ENCODE assay signal across 14 mouse cellular contexts in the genomic region with DNA sequence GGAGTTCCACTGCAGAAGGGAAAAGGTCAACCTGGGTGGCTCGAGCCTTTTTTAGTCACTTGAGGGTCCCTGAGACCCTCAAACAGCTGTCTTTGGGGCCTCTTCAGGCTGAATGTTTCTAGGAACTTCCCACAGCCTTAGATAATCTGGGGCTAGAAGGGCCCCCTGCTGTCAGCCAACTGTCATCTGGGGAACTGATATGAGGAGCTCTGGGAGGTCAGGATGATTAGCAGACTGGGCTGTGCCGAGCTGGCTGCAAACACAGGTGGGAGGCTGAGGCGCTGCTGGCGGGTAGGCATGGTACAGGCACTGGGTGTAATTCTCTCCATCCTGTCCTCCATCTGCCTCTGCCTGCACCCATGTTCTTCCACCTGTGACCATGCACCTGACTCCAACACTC. TPM values are rescaled to one million over a fixed set of nuclear protein-coding genes. Genes with fewer than 3 reads are reported as not detected.
DNase-seq lines count a peak whose midpoint lies in the region; ATAC-seq and TF ChIP-seq lines count a peak whose summit lies in the region.
"Had no signal": no experiment of that assay in that cellular context is flagged by ENCODE, and none has a peak within 500 bp of the region (broad histone marks: within the 10 kb centered on the region; RNA-seq: fewer than 3 reads in every experiment).

No protein-coding gene starts in this region.

- peaks cover 65% of the 10 kb centered on the region for H3K36me3 ChIP-seq in liver, postnatal 0 days (replicated peaks; ENCODE audit: insufficient read depth, low read length)
- H3K36me3 ChIP-seq in forebrain, embryonic 12.5 days (replicated peaks) = peaks cover 99% of the 10 kb centered on the region

- peak in 1 of 2 experiments; percentile 45 for DNase-seq in layer of hippocampus, adult 2 months (ENCODE audit: low spot score in 2 of 2)
- no peak for DNase-seq in layer of hippocampus, postnatal 25 days (ENCODE audit: extremely low spot score in 1 of 2, low spot score in 1 of 2)
- DNase-seq in c-Kit-negative CD71-positive TER-119-positive erythroid progenitor cells, embryonic 14.5 days (ENCODE audit: low read depth, low spot score) = peak; percentile 68
- peak; percentile 67 to 71 for DNase-seq in cerebellum, postnatal 14 days
- peak; percentile 63 for DNase-seq in liver, postnatal 0 days
- no peak for DNase-seq in frontal cortex, adult 2 months (ENCODE audit: extremely low spot score in 1 of 2, low spot score in 1 of 2)
- DNase-seq in lung, postnatal 14 days = no peak
- DNase-seq: adrenal gland, postnatal 14 days; midbrain, embryonic 14.5 days had no signal

- no peak overlapping the region for H3K4me3 ChIP-seq in layer of hippocampus, adult 2 months
- H3K4me3 ChIP-seq in liver, postnatal 0 days (ENCODE audit: low read depth, low read length) = peak overlapping the region; percentile 29
- H3K4me3 ChIP-seq in forebrain, embryonic 12.5 days (replicated peaks) = no peak overlapping the region
- H3K4me3 ChIP-seq: heart, embryonic 15.5 days; limb, embryonic 15.5 days had no signal

- TF ChIP-seq CTCF in layer of hippocampus, adult 2 months (conservative IDR thresholded peaks at IDR 0.05) = peak; percentile 23; the same call in 1 of the 2 replicates
- TF ChIP-seq CTCF in liver, postnatal 0 days (IDR thresholded peaks at IDR 0.05; ENCODE audit: low read depth) = peak; percentile 59

- H3K27me3 ChIP-seq in liver, postnatal 0 days (ENCODE audit: insufficient read depth, low read length) = no peaks in the 10 kb centered on the region
- no peaks in the 10 kb centered on the region for H3K27me3 ChIP-seq in forebrain, embryonic 12.5 days
- H3K27me3 ChIP-seq: heart, embryonic 15.5 days; limb, embryonic 15.5 days had no signal

- peak; percentile 88 for TF ChIP-seq EP300 in liver, postnatal 0 days (IDR thresholded peaks at IDR 0.05; ENCODE audit: low read depth)

- ATAC-seq in liver, postnatal 0 days = peak; percentile 95
- ATAC-seq in forebrain, embryonic 12.5 days (ENCODE audit: low FRiP score) = no peak

- peaks cover 11% of the 10 kb centered on the region for H3K4me1 ChIP-seq in liver, postnatal 0 days (ENCODE audit: insufficient read depth)
- H3K4me1 ChIP-seq in forebrain, embryonic 12.5 days = no peaks in the 10 kb centered on the region
- H3K4me1 ChIP-seq: limb, embryonic 15.5 days had no signal

- peak overlapping the region; percentile 50 for H3K9ac ChIP-seq in liver, postnatal 0 days (replicated peaks)
- H3K9ac ChIP-seq in forebrain, embryonic 12.5 days = no peak overlapping the region
- H3K9ac ChIP-seq: heart, embryonic 15.5 days; limb, embryonic 15.5 days had no signal

- H3K27ac ChIP-seq in layer of hippocampus, adult 2 months = peak overlapping the region; percentile 46; the same call in 1 of the 2 replicates
- H3K27ac ChIP-seq in liver, postnatal 0 days (ENCODE audit: low read depth) = peak overlapping the region; percentile 75
- no peak overlapping the region for H3K27ac ChIP-seq in forebrain, embryonic 12.5 days
- H3K27ac ChIP-seq: heart, embryonic 15.5 days; kidney, postnatal 0 days; limb, embryonic 15.5 days had no signal

- H3K4me2 ChIP-seq in liver, postnatal 0 days (ENCODE audit: low read depth, low read length) = peak overlapping the region; percentile 70
- H3K4me2 ChIP-seq in forebrain, embryonic 12.5 days = no peak overlapping the region
- H3K4me2 ChIP-seq: heart, embryonic 15.5 days; limb, embryonic 15.5 days had no signal

- no peaks in the 10 kb centered on the region for H3K9me3 ChIP-seq in liver, postnatal 0 days (ENCODE audit: low read length)
- no peaks in the 10 kb centered on the region for H3K9me3 ChIP-seq in forebrain, embryonic 12.5 days
- H3K9me3 ChIP-seq: heart, embryonic 15.5 days; limb, embryonic 15.5 days had no signal

- WGBS in liver, postnatal 0 days (ENCODE audit: insufficient replicate concordance) = 35% methylated on average over 4 of the region's 4 CpGs
- WGBS in forebrain, embryonic 12.5 days = 67% methylated on average over 4 of the region's 4 CpGs

RNA-seq across cellular contexts. Expression of a gene that starts 18.7 kb away (rescaled TPM):
- total RNA-seq in layer of hippocampus, adult 2 months (2021) = 1 to 10 TPM; 2.9 to 4.1 TPM
- total RNA-seq in layer of hippocampus, postnatal 25 days (2021) = 1 to 10 TPM; 1.8 to 2.6 TPM
- 0.64 and 0.90 TPM in 2 replicates for polyA plus RNA-seq in liver, postnatal 0 days (2015; fragmentation: Nextera tagmentation; extraction: Ambion mirVana)
- 3.3 and 4.6 TPM in 2 replicates for polyA plus RNA-seq in frontal cortex, adult 2 months (2012; rRNA removed)
- 1.3 TPM in 2 replicates for polyA plus RNA-seq in forebrain, embryonic 12.5 days (2016; fragmentation: Nextera tagmentation; extraction: Ambion mirVana)

RNA-seq across cellular contexts. Expression of a gene that starts 18.8 kb away (rescaled TPM):
- total RNA-seq in layer of hippocampus, adult 2 months (2021) = 100 to 1,000 TPM; 195 to 213 TPM
- total RNA-seq in layer of hippocampus, postnatal 25 days (2021) = 100 to 1,000 TPM; 174 to 223 TPM
- polyA plus RNA-seq in liver, postnatal 0 days (2015; fragmentation: Nextera tagmentation; extraction: Ambion mirVana) = 64.5 and 64.8 TPM in 2 replicates
- 317 TPM in 2 replicates for polyA plus RNA-seq in frontal cortex, adult 2 months (2012; rRNA removed)
- 196 and 199 TPM in 2 replicates for polyA plus RNA-seq in forebrain, embryonic 12.5 days (2016; fragmentation: Nextera tagmentation; extraction: Ambion mirVana)

RNA-seq across cellular contexts. Expression of a gene that starts 32.8 kb away (rescaled TPM):
- total RNA-seq in layer of hippocampus, adult 2 months (2021) = 10 to 100 TPM; 19.0 to 21.0 TPM
- total RNA-seq in layer of hippocampus, postnatal 25 days (2021) = 10 to 100 TPM; 14.3 to 18.9 TPM
- 3.1 and 5.0 TPM in 2 replicates for polyA plus RNA-seq in liver, postnatal 0 days (2015; fragmentation: Nextera tagmentation; extraction: Ambion mirVana)
- 18.1 and 18.4 TPM in 2 replicates for polyA plus RNA-seq in frontal cortex, adult 2 months (2012; rRNA removed)
- 28.9 and 30.5 TPM in 2 replicates for polyA plus RNA-seq in forebrain, embryonic 12.5 days (2016; fragmentation: Nextera tagmentation; extraction: Ambion mirVana)

RNA-seq across cellular contexts. Expression of a gene that starts 43.9 kb away (rescaled TPM):
- under 1 TPM in 1 of 2 experiments, not detected in 1; 0.15 TPM for total RNA-seq in layer of hippocampus, adult 2 months (2021)
- total RNA-seq in layer of hippocampus, postnatal 25 days (2021) = under 1 TPM in 1 of 2 experiments, not detected in 1; 0.10 TPM
- not detected in 2 replicates for polyA plus RNA-seq in liver, postnatal 0 days (2015; fragmentation: Nextera tagmentation; extraction: Ambion mirVana)
- 0.08 and 0.24 TPM in 2 replicates for polyA plus RNA-seq in frontal cortex, adult 2 months (2012; rRNA removed)
- polyA plus RNA-seq in forebrain, embryonic 12.5 days (2016; fragmentation: Nextera tagmentation; extraction: Ambion mirVana) = 2.1 and 2.9 TPM in 2 replicates

RNA-seq across cellular contexts. Expression of a gene that starts 48.6 kb away (rescaled TPM):
- total RNA-seq in layer of hippocampus, adult 2 months (2021) = not detected
- not detected for total RNA-seq in layer of hippocampus, postnatal 25 days (2021)
- not detected in 2 replicates for polyA plus RNA-seq in liver, postnatal 0 days (2015; fragmentation: Nextera tagmentation; extraction: Ambion mirVana)
- not detected in 2 replicates for polyA plus RNA-seq in frontal cortex, adult 2 months (2012; rRNA removed)
- polyA plus RNA-seq in forebrain, embryonic 12.5 days (2016; fragmentation: Nextera tagmentation; extraction: Ambion mirVana) = not detected in 2 replicates
- total RNA-seq: adrenal gland, postnatal 14 days had no signal
- polyA plus RNA-seq: heart, embryonic 15.5 days; kidney, postnatal 0 days; midbrain, embryonic 14.5 days; urinary bladder, adult 2 months had no signal

Comparison
In these comparisons a context has a peak if more than half of its experiments do, and no peak if none do; other contexts are left out.
1. DNase-seq: peak in c-Kit-negative CD71-positive TER-119-positive erythroid progenitor cells, embryonic 14.5 days (single experiment), cerebellum, postnatal 14 days (2 of 2) and liver, postnatal 0 days (single experiment); none in layer of hippocampus, postnatal 25 days (0 of 2), frontal cortex, adult 2 months (0 of 2) and lung, postnatal 14 days (single experiment).